Mouse (Mus musculus): ENCODE data around the gene Rptor.

DNA sequence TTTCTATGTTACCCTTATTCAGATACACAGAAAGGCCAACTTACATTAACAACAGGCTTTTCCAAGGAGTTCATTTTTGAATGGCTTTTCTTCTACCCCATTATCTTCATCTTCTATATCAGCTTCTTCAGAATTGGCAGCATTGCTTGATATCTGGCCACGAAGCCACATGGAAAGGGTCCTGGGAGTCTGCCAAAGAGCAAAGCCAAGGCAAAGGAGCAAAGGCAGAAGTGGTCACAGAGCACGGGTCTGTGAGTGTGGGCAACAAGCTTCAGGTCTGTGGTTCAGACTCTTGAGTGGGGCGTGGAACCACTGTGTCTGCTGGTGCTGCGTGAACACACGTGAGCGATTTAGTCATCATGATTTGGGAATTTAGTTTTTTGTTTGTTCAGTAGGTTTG lies 223.1 kb downstream of the Rptor start:
- peak; percentile 10; the same call in 1 of the 2 replicates for TF ChIP-seq MAFK (IDR thresholded peaks at IDR 0.05; ENCODE audit: borderline replicate concordance, low read depth, low read length)
- TF ChIP-seq CTCF (IDR thresholded peaks at IDR 0.05 in 2 of 3, conservative IDR thresholded peaks at IDR 0.05 in 1 of 3; ENCODE audit: control insufficient read depth in 1 of 3, insufficient read depth in 1 of 3, low read depth in 2 of 3, low read length in 3 of 3, poor library complexity in 1 of 3, severe bottlenecking in 1 of 3), result no peak
- peak; percentile 48 to 57; a peak in 2 of 4 replicates for TF ChIP-seq EP300 (IDR thresholded peaks at IDR 0.05; ENCODE audit: low read depth in 1 of 2, low read length in 2 of 2)
- no peak for TF ChIP-seq NELFE (IDR thresholded peaks at IDR 0.05; ENCODE audit: low read depth, low read length)
- no peak for TF ChIP-seq POLR2A (IDR thresholded peaks at IDR 0.05; ENCODE audit: control insufficient read depth in 1 of 2, insufficient read depth in 1 of 2, low read depth in 1 of 2, low read length in 2 of 2, poor library complexity in 1 of 2)
- no peak for TF ChIP-seq MEF2A (IDR thresholded peaks at IDR 0.05; ENCODE audit: extremely low read depth, insufficient replicate concordance, low read depth, low read length, poor library complexity, severe bottlenecking)
- TF ChIP-seq TAL1 (IDR thresholded peaks at IDR 0.05; ENCODE audit: low read length), result no peak
- no peak for TF ChIP-seq CHD1 (IDR thresholded peaks at IDR 0.05; ENCODE audit: low read depth, low read length)

Data from MEL (cell line).